Mouse (Mus musculus) liver, adult 2 months (tissue): ENCODE data around the gene Mgat5b.

Experiments
- CTCF ChIP-seq: fragments of 200-500 bp; IDR thresholded peaks from 2 replicates; pipeline ENCODE4 v1.5.1; 2011; ENCODE audit warnings: low read depth, low read length, control low read depth
- POLR2A ChIP-seq: fragments of 200-500 bp; IDR thresholded peaks from 2 replicates; pipeline ENCODE4 v1.6.1; 2011; ENCODE audit warnings: low read length, control low read depth; ENCODE audit not compliant: insufficient read depth; ENCODE audit errors: extremely low read depth

- TF ChIP-seq CTCF (no peak), POLR2A (no peak)
Observed at GRCm38 (mm10) chr11:116991964-116992363, 73.3 kb downstream of the Mgat5b start.
